Mouse (Mus musculus) lung, postnatal 0 days (tissue): ENCODE measurements around the gene Adipor2. TPM values are rescaled to one million over a fixed set of nuclear protein-coding genes. Genes with fewer than 3 reads are reported as not detected.
A peak's percentile ranks its signal among the peaks of the same experiment; 100 is the strongest.

Source experiments
- ATAC-seq: fragments of 200-750 bp; cut with Nextera tagmentation; 2 replicates; pipeline ENCODE4 v1.8.0; 2017; ENCODE audit warnings: moderate library complexity
- DNase-seq: peaks from one replicate; pipeline ENCODE4 v3.0.0-alpha.2; 2016; ENCODE audit warnings: low spot score
- H3K27ac ChIP-seq: fragments of 300-500 bp; sonication (generic); 2 replicates; pipeline ENCODE4 v1.5.1; 2014; ENCODE audit warnings: antibody characterized with exemption, mild to moderate bottlenecking, low read length, mixed read lengths
- H3K27me3 ChIP-seq: fragments of 300-500 bp; sonication (generic); replicated peaks from 2 replicates; pipeline ENCODE4 v1.6.1; 2014; ENCODE audit warnings: low read length, mixed read lengths; ENCODE audit not compliant: insufficient read depth
- H3K36me3 ChIP-seq: fragments of 300-500 bp; sonication (generic); 2 replicates; pipeline ENCODE4 v1.6.1; 2014; ENCODE audit warnings: low read length, mixed read lengths; ENCODE audit not compliant: insufficient read depth
- H3K4me1 ChIP-seq: fragments of 300-500 bp; sonication (generic); 2 replicates; pipeline ENCODE4 v1.6.1; 2014; ENCODE audit warnings: antibody characterized with exemption, low read depth, low read length, mixed read lengths; ENCODE audit not compliant: insufficient read depth
- H3K4me2 ChIP-seq: fragments of 300-500 bp; sonication (generic); replicated peaks from 2 replicates; pipeline ENCODE4 v1.6.1; 2014; ENCODE audit warnings: low read depth, mild to moderate bottlenecking, low read length, moderate library complexity, mixed read lengths
- H3K4me3 ChIP-seq: fragments of 300-500 bp; sonication (generic); 2 replicates; pipeline ENCODE4 v1.5.1; 2014; ENCODE audit warnings: low read depth, low read length
- H3K9ac ChIP-seq: fragments of 300-500 bp; sonication (generic); replicated peaks from 2 replicates; pipeline ENCODE4 v1.6.1; 2014; ENCODE audit warnings: low read depth, mild to moderate bottlenecking
- H3K9me3 ChIP-seq: fragments of 300-500 bp; sonication (generic); 2 replicates; pipeline ENCODE4 v1.6.1; 2016; ENCODE audit warnings: low read length, mixed read lengths
- CTCF ChIP-seq: IDR thresholded peaks from 2 replicates; pipeline ENCODE4 v1.5.1; 2016; ENCODE audit warnings: antibody characterized with exemption, mild to moderate bottlenecking
- EP300 ChIP-seq: IDR thresholded peaks from 2 replicates; pipeline ENCODE4 v1.6.1; 2016; ENCODE audit warnings: antibody characterized with exemption, mild to moderate bottlenecking, control low read depth
- WGBS: fragments of 180-500 bp; shearing (Covaris S2); extraction: QIAGEN DNeasy Blood & Tissue Kit; methylation state at CpG from one replicate; pipeline ENCODE4 v1.1.7; 2014; 5-methylcytosine and 5-hydroxymethylcytosine counted together
- polyA plus RNA-seq: library from polyadenylated mRNA; unstranded; fragments of >200 nt; fragmentation: Nextera tagmentation; extraction: Ambion mirVana; gene quantifications from 2 replicates; pipeline ENCODE4 v1.2.1, GENCODE M21; 2015

Adipor2 gene
- polyA plus RNA-seq, 1 experiment from 2014 or later: 66.4 TPM

- no peaks in the 10 kb centered on the region for H3K27me3 ChIP-seq
These were observed 97.0 kb downstream of the Adipor2 start for GRCm38 (mm10) chr6:119320481-119320880.

GRCm38 (mm10) chr6:119319358-119319757, 98.1 kb downstream of the Adipor2 start:
- DNase-seq (no peak), ATAC-seq (no peak)
- Histone ChIP-seq H3K27me3 (no peaks in the 10 kb centered on the region), H3K36me3 (no peaks in the 10 kb centered on the region), H3K9ac (no peak overlapping the region), H3K4me2 (no peak overlapping the region), H3K9me3 (no peaks in the 10 kb centered on the region), H3K4me3 (no peak overlapping the region), H3K4me1 (no peaks in the 10 kb centered on the region), H3K27ac (no peak overlapping the region)
- TF ChIP-seq EP300 (no peak), CTCF (peak; percentile 25; the same call in 1 of the 2 replicates)
- 74% methylated on average over 2 of the region's 2 CpGs for WGBS

More at GRCm38 (mm10) chr6:119320481-119320880, 97.0 kb downstream of the Adipor2 start:
- Histone ChIP-seq H3K9me3 (no peaks in the 10 kb centered on the region), H3K4me3 (no peak overlapping the region), H3K4me1 (no peaks in the 10 kb centered on the region), H3K27ac (no peak overlapping the region), H3K9ac (no peak overlapping the region), H3K36me3 (no peaks in the 10 kb centered on the region), H3K4me2 (no peak overlapping the region)
- ATAC-seq (0 out of 2 replicates have a peak, but pooled peaks have one; percentile 26), DNase-seq (peak; percentile 71)
- 28% methylated on average over 16 of the region's 16 CpGs for WGBS
- TF ChIP-seq EP300: no peak
- no peak for TF ChIP-seq CTCF

- ATAC-seq (no peak), DNase-seq (no peak)
- Histone ChIP-seq H3K36me3 (no peaks in the 10 kb centered on the region), H3K4me3 (no peak overlapping the region), H3K4me1 (no peaks in the 10 kb centered on the region), H3K27ac (no peak overlapping the region), H3K4me2 (no peak overlapping the region), H3K9me3 (no peaks in the 10 kb centered on the region), H3K27me3 (no peaks in the 10 kb centered on the region), H3K9ac (no peak overlapping the region)
- WGBS: 82% methylated on average over 9 of the region's 9 CpGs
- TF ChIP-seq EP300 (no peak), CTCF (no peak)
These were observed 98.8 kb downstream of the Adipor2 start for GRCm38 (mm10) chr6:119318732-119319131.

- no peaks in the 10 kb centered on the region for H3K27me3 ChIP-seq
- ATAC-seq (no peak), DNase-seq (no peak)
- TF ChIP-seq CTCF: no peak
- TF ChIP-seq EP300: no peak
- WGBS: 39% methylated on average over 7 of the region's 7 CpGs
- no peak overlapping the region for H3K27ac ChIP-seq
- no peaks in the 10 kb centered on the region for H3K4me1 ChIP-seq
- no peak overlapping the region for H3K4me3 ChIP-seq
- H3K36me3 ChIP-seq: no peaks in the 10 kb centered on the region
- H3K9ac ChIP-seq: no peak overlapping the region
- H3K4me2 ChIP-seq: no peak overlapping the region
- no peaks in the 10 kb centered on the region for H3K9me3 ChIP-seq
These were observed 102.6 kb downstream of the Adipor2 start for GRCm38 (mm10) chr6:119314751-119315476.

- Histone ChIP-seq H3K4me2 (no peak overlapping the region), H3K4me1 (no peaks in the 10 kb centered on the region), H3K27me3 (no peaks in the 10 kb centered on the region), H3K9me3 (no peaks in the 10 kb centered on the region), H3K36me3 (no peaks in the 10 kb centered on the region), H3K27ac (no peak overlapping the region), H3K4me3 (no peak overlapping the region), H3K9ac (no peak overlapping the region)
- ATAC-seq: no peak
- WGBS: 41% methylated on average over 14 of the region's 14 CpGs
- TF ChIP-seq CTCF (no peak), EP300 (no peak)
- DNase-seq: no peak
These were observed 103.7 kb downstream of the Adipor2 start for GRCm38 (mm10) chr6:119313588-119314375.

GRCm38 (mm10) chr6:119313096-119313495, 104.4 kb downstream of the Adipor2 start:
- ATAC-seq: no peak
- DNase-seq: no peak
- TF ChIP-seq CTCF (no peak), EP300 (no peak)
- Histone ChIP-seq H3K4me3 (no peak overlapping the region), H3K36me3 (no peaks in the 10 kb centered on the region), H3K4me2 (no peak overlapping the region), H3K27me3 (no peaks in the 10 kb centered on the region), H3K27ac (no peak overlapping the region), H3K9me3 (no peaks in the 10 kb centered on the region), H3K4me1 (no peaks in the 10 kb centered on the region), H3K9ac (no peak overlapping the region)
- 42% methylated on average over 3 of the region's 3 CpGs for WGBS
